Mouse (Mus musculus) kidney, adult 2 months (tissue): Measurements from ENCODE around the gene Spred1.

Experiments
- CTCF ChIP-seq: fragments of 200-500 bp; conservative IDR thresholded peaks from 2 replicates; pipeline ENCODE4 v1.5.1; 2011; ENCODE audit warnings: low read depth, mild to moderate bottlenecking, control low read depth, low read length, moderate library complexity, mixed read lengths; ENCODE audit not compliant: insufficient read depth, insufficient read length
- POLR2A ChIP-seq: fragments of 200-500 bp; IDR thresholded peaks from one replicate; pipeline ENCODE4 v1.6.1; 2011; ENCODE audit warnings: low read depth, low read length, control low read depth

- no peak for TF ChIP-seq CTCF
- no peak for TF ChIP-seq POLR2A
These were observed 7.9 kb upstream of the Spred1 start for GRCm38 (mm10) chr2:117113262-117113661.
